Mouse (Mus musculus) bone marrow, adult 2 months (tissue): Measurements from ENCODE around the gene 1700012P22Rik.

Experiments
- CTCF ChIP-seq: fragments of 200-500 bp; IDR thresholded peaks from 2 replicates; pipeline ENCODE4 v1.5.1; 2011; ENCODE audit warnings: low read length, control low read depth; ENCODE audit not compliant: control insufficient read depth, insufficient read depth
- POLR2A ChIP-seq: fragments of 200-500 bp; IDR thresholded peaks from 2 replicates; pipeline ENCODE4 v1.6.1; 2011; ENCODE audit warnings: low read depth, mild to moderate bottlenecking, control low read depth, low read length, borderline replicate concordance; ENCODE audit not compliant: control insufficient read depth

DNA sequence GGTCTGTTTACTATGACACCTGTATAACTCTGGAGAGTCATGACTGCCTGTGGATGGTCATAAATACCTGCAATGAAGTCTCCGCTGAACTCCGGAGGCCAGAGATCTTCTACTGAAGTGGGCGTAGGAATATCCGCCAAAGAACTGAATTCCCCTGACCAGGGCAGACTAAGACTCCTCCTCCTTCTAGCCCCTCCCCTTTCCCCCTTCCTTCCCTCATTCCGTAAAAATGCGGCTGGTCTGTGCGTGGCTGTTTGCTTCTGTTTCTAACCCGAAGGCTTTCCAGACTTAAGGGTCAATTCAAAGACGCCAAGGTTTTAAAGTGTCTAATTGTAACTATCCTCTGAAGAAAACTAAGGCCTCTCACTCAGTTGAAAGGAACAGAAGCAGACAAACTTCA lies 30.3 kb downstream of the 1700012P22Rik start, which contains the start of gene Pramef12:
- TF ChIP-seq CTCF, result no peak
- TF ChIP-seq POLR2A, result no peak
